Mouse (Mus musculus): ENCODE measurements around the gene Wdr11. TPM values are rescaled to one million over a fixed set of nuclear protein-coding genes. Genes with fewer than 3 reads are reported as not detected.

The Wdr11 gene
- polyA plus RNA-seq, 1 experiment from 2014 or later: 37.0 TPM

DNA sequence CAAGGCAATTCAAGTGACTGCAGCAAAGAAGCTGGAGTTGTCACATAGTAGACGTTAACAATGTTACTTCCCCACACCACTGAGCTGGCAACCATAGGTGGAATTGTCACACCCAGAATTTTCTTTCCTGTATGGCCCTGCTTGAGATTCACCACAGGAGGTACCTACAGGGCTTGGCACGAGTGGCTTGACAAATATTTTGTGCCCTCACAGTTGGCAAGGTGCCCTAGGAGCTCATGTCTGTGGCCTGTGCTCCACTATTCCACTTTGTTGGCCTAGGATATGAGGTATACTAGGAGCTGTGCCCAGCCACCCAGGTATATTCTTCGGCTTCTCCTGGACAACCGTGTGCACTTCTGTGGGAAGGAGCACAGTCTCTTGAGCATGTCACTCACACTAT is 82.9 kb downstream of the Wdr11 start:
- no peaks in the 10 kb centered on the region for H3K36me3 ChIP-seq (ENCODE audit: control insufficient read depth, insufficient read depth, low read length)
- no peak overlapping the region for H3K9ac ChIP-seq (ENCODE audit: low read depth, low read length)
- no peak for ATAC-seq
- 81% methylated on average over 4 of the region's 4 CpGs for WGBS
- H3K4me3 ChIP-seq (ENCODE audit: low read length): no peak overlapping the region
- no peak overlapping the region for H3K27ac ChIP-seq (ENCODE audit: low read length)
- no peak overlapping the region for H3K4me2 ChIP-seq (ENCODE audit: low read depth, low read length)
- no peaks in the 10 kb centered on the region for H3K27me3 ChIP-seq (replicated peaks; ENCODE audit: control insufficient read depth, insufficient read depth, low read length)
- H3K9me3 ChIP-seq (ENCODE audit: control insufficient read depth, low read length): no peaks in the 10 kb centered on the region
- H3K4me1 ChIP-seq (ENCODE audit: control insufficient read depth, insufficient read depth, low read length): peaks cover 9% of the 10 kb centered on the region; the same call in 1 of the 2 replicates

DNA sequence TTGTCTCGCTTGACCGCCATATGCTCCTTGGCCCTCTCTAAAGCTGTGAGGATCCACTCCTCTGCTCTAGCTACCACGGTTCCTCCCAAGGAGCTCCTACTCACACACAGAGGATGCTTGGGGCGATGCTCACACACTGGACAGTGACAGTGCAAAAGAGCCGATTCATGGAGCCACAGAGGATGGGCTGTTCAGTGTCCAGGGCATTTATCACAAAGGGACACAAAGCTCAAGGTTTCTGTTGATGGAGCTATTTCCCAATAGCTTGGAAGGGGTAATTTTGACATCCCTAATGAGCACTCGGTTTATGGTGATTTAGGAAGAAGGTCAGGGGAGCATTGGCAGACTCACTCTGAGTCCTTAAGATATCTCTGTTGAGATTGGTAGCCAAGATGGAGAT is 84.2 kb downstream of the Wdr11 start:
- H3K4me2 ChIP-seq (ENCODE audit: low read depth, low read length): no peak overlapping the region
- peaks cover 13% of the 10 kb centered on the region; the same call in 1 of the 2 replicates for H3K4me1 ChIP-seq (ENCODE audit: control insufficient read depth, insufficient read depth, low read length)
- no peak for ATAC-seq
- H3K27ac ChIP-seq (ENCODE audit: low read length): no peak overlapping the region
- no peak overlapping the region for H3K9ac ChIP-seq (ENCODE audit: low read depth, low read length)
- 94% methylated on average over 6 of the region's 6 CpGs for WGBS
- no peaks in the 10 kb centered on the region for H3K9me3 ChIP-seq (ENCODE audit: control insufficient read depth, low read length)
- no peaks in the 10 kb centered on the region for H3K27me3 ChIP-seq (replicated peaks; ENCODE audit: control insufficient read depth, insufficient read depth, low read length)
- no peaks in the 10 kb centered on the region for H3K36me3 ChIP-seq (ENCODE audit: control insufficient read depth, insufficient read depth, low read length)
- H3K4me3 ChIP-seq (ENCODE audit: low read length): no peak overlapping the region

DNA sequence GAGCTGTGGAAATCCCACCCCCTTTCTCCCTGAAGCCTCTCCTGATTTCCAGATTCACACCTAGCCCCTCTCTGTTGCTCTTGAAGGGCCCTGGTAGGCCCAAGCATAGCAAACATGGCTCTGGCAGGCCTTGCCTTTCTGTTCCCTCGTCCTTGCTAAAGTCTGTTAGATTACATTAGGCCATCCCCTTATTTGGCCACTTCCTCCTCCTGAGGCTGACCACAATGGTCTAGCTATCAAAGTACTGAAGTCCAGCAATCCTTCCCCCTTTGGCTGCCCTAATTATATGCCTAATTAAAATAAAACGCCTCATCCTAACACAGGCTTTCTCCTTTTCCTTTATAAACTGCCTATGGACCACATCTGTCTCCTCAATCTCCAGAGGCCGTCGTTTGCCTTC is 85.5 kb downstream of the Wdr11 start:
- Histone ChIP-seq H3K27ac (ENCODE audit: low read length) (no peak overlapping the region), H3K27me3 (replicated peaks; ENCODE audit: control insufficient read depth, insufficient read depth, low read length) (no peaks in the 10 kb centered on the region), H3K4me1 (ENCODE audit: control insufficient read depth, insufficient read depth, low read length) (peaks cover 19% of the 10 kb centered on the region; the same call in 1 of the 2 replicates), H3K4me3 (ENCODE audit: low read length) (no peak overlapping the region), H3K36me3 (ENCODE audit: control insufficient read depth, insufficient read depth, low read length) (no peaks in the 10 kb centered on the region), H3K9me3 (ENCODE audit: control insufficient read depth, low read length) (no peaks in the 10 kb centered on the region), H3K9ac (ENCODE audit: low read depth, low read length) (no peak overlapping the region), H3K4me2 (ENCODE audit: low read depth, low read length) (no peak overlapping the region)
- no peak for ATAC-seq
- 74% methylated on average over 4 of the region's 4 CpGs for WGBS

DNA sequence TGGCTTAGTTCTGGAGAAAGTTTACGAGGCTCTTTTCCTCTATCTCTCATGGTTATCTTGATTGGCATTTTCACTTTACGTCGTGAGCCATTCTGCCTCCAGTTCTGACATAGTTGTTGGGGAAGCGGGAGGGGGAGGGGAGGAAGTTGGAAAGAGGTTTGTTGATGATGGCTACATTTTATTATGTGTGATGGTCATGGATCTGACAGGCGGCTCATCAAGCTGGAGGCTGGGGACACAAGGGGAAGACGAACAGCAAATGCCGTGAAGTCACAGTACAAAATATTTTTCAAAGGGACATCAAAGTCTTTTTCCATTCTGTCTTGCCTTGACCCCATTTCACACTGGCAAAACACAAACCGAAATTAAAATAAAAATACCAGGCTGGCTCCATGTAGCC is 86.8 kb downstream of the Wdr11 start:
- Histone ChIP-seq H3K9ac (ENCODE audit: low read depth, low read length) (no peak overlapping the region), H3K27me3 (replicated peaks; ENCODE audit: control insufficient read depth, insufficient read depth, low read length) (no peaks in the 10 kb centered on the region), H3K36me3 (ENCODE audit: control insufficient read depth, insufficient read depth, low read length) (no peaks in the 10 kb centered on the region), H3K4me2 (ENCODE audit: low read depth, low read length) (no peak overlapping the region), H3K4me1 (ENCODE audit: control insufficient read depth, insufficient read depth, low read length) (peaks cover 26% of the 10 kb centered on the region), H3K9me3 (ENCODE audit: control insufficient read depth, low read length) (no peaks in the 10 kb centered on the region), H3K27ac (ENCODE audit: low read length) (no peak overlapping the region), H3K4me3 (ENCODE audit: low read length) (no peak overlapping the region)
- no peak for ATAC-seq
- 47% methylated on average over 8 of the region's 8 CpGs for WGBS

DNA sequence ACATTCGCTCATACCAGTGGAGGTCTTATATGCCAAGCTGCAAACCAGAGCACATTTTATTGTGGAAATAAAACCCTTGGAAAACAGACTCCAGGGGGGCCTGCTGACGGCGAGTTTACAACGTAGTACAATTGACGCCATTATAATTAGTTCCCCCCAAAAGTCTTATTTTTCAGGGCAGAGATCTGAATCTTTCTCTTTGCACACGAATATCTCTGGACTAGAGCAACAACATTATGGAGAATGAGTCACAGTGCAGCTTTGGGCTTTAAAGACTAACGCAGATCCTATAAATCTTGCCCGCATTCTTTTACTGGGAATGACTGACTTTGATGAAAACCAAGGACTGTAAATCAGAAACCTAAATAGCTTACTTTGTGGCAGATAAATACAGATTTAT is 87.3 kb downstream of the Wdr11 start:
- ATAC-seq: no peak
- peak overlapping the region; percentile 23; the same call in 1 of the 2 replicates for H3K27ac ChIP-seq (ENCODE audit: low read length)
- H3K4me1 ChIP-seq (ENCODE audit: control insufficient read depth, insufficient read depth, low read length): peaks cover 26% of the 10 kb centered on the region
- H3K9ac ChIP-seq (ENCODE audit: low read depth, low read length): no peak overlapping the region
- H3K4me3 ChIP-seq (ENCODE audit: low read length): no peak overlapping the region
- no peaks in the 10 kb centered on the region for H3K9me3 ChIP-seq (ENCODE audit: control insufficient read depth, low read length)
- no peak overlapping the region for H3K4me2 ChIP-seq (ENCODE audit: low read depth, low read length)
- no peaks in the 10 kb centered on the region for H3K27me3 ChIP-seq (replicated peaks; ENCODE audit: control insufficient read depth, insufficient read depth, low read length)
- 29% methylated on average over 8 of the region's 8 CpGs for WGBS
- no peaks in the 10 kb centered on the region for H3K36me3 ChIP-seq (ENCODE audit: control insufficient read depth, insufficient read depth, low read length)

DNA sequence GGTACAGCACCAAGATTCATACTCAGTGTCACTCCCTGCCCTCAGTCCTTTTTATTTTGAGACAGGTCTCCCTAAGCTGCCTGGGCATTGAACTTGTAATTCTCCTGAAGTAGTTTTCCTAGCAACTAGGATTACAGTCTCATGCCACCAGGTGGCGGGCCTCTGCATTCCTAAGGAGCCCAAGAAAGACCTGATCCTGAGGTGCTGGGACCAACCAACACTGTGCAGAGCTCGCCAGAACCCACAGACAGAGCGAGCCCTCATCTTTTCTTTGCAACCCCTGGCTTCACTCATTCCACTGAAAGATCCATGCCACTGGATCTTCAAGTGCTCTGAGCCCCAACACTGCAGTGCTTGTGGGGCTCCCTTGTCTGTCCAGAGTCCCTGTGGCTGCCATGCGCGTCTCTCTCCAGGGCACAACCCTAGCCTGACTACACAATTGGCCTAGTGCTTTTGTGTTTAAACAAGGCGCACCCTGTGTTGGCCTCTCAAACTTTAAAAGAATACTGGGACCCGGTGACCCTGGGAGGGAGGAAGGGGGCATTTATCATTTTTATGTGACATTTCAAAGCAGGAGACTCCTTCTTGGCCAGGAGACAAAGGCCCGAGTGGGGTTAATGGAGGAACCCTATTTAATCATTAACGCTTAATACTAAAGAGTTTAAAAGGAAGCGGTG is 89.0 kb downstream of the Wdr11 start:
- Histone ChIP-seq H3K27ac (ENCODE audit: low read length) (peak overlapping the region; percentile 5; the same call in 1 of the 2 replicates), H3K9ac (ENCODE audit: low read depth, low read length) (0 out of 2 replicates have a peak overlapping the region, but pooled peaks have one; percentile 10), H3K9me3 (ENCODE audit: control insufficient read depth, low read length) (no peaks in the 10 kb centered on the region), H3K4me3 (ENCODE audit: low read length) (no peak overlapping the region), H3K4me1 (ENCODE audit: control insufficient read depth, insufficient read depth, low read length) (peaks cover 26% of the 10 kb centered on the region), H3K4me2 (ENCODE audit: low read depth, low read length) (no peak overlapping the region), H3K36me3 (ENCODE audit: control insufficient read depth, insufficient read depth, low read length) (no peaks in the 10 kb centered on the region), H3K27me3 (replicated peaks; ENCODE audit: control insufficient read depth, insufficient read depth, low read length) (no peaks in the 10 kb centered on the region)
- ATAC-seq: peak; percentile 78
- WGBS: 28% methylated on average over 10 of the region's 10 CpGs

DNA sequence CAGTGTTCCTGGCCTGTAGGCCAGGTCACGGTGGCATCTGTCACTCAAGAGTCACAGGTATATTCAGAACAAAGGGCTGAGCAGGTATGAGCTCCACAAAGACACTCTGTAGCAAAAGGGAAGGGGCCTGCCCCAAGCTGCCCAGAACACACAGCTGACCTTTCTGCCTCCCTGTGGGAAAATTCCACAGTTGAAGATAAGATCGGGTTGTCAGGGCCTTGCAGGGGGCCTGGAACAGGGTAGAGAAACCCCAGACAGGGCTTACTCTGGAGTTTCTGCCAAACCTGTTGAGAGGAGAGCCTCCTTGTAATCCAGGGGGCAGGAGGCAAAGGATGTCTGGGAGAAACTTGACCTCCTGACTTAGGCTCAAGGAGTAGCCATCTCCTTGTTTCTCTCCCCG is 90.9 kb downstream of the Wdr11 start:
- ATAC-seq: no peak
- Histone ChIP-seq H3K4me1 (ENCODE audit: control insufficient read depth, insufficient read depth, low read length) (peaks cover 26% of the 10 kb centered on the region), H3K4me2 (ENCODE audit: low read depth, low read length) (no peak overlapping the region), H3K4me3 (ENCODE audit: low read length) (no peak overlapping the region), H3K36me3 (ENCODE audit: control insufficient read depth, insufficient read depth, low read length) (no peaks in the 10 kb centered on the region), H3K27ac (ENCODE audit: low read length) (no peak overlapping the region), H3K27me3 (replicated peaks; ENCODE audit: control insufficient read depth, insufficient read depth, low read length) (no peaks in the 10 kb centered on the region), H3K9me3 (ENCODE audit: control insufficient read depth, low read length) (no peaks in the 10 kb centered on the region), H3K9ac (ENCODE audit: low read depth, low read length) (no peak overlapping the region)
- 46% methylated on average over 3 of the region's 3 CpGs for WGBS

DNA sequence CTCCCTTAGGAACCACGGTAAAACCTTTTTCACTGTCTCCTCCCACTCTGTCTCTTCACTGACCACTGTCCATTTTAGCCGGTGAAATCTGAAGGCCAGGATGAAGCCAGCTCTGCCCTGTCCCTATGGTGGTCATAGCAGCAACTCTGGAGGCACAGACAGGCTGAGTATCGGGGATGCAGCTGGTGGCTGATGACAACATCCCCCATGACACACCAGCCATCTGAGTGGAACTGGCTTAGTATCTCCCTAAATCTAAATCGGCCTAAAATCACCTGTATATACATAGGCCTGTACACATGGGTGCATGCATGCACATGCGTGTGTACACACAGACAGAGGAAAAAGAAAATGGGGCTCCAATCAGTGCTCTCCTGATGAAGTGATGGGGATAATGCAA is 93.7 kb downstream of the Wdr11 start:
- no peak for ATAC-seq
- WGBS: 78% methylated on average over 5 of the region's 5 CpGs
- no peak overlapping the region for H3K9ac ChIP-seq (ENCODE audit: low read depth, low read length)
- no peak overlapping the region for H3K4me2 ChIP-seq (ENCODE audit: low read depth, low read length)
- H3K27me3 ChIP-seq (replicated peaks; ENCODE audit: control insufficient read depth, insufficient read depth, low read length): no peaks in the 10 kb centered on the region
- H3K4me1 ChIP-seq (ENCODE audit: control insufficient read depth, insufficient read depth, low read length): peaks cover 16% of the 10 kb centered on the region
- H3K9me3 ChIP-seq (ENCODE audit: control insufficient read depth, low read length): no peaks in the 10 kb centered on the region
- no peak overlapping the region for H3K4me3 ChIP-seq (ENCODE audit: low read length)
- no peak overlapping the region for H3K27ac ChIP-seq (ENCODE audit: low read length)
- H3K36me3 ChIP-seq (ENCODE audit: control insufficient read depth, insufficient read depth, low read length): no peaks in the 10 kb centered on the region

All from intestine, embryonic 16.5 days (tissue).